Mouse (Mus musculus): ENCODE results near the gene Snx20.
"Not testable (repeated sequence)": the region's sequence is repeated elsewhere in the genome, so short reads cannot be mapped to it uniquely, and the experiment has no call there.

Gene Snx20

DNA sequence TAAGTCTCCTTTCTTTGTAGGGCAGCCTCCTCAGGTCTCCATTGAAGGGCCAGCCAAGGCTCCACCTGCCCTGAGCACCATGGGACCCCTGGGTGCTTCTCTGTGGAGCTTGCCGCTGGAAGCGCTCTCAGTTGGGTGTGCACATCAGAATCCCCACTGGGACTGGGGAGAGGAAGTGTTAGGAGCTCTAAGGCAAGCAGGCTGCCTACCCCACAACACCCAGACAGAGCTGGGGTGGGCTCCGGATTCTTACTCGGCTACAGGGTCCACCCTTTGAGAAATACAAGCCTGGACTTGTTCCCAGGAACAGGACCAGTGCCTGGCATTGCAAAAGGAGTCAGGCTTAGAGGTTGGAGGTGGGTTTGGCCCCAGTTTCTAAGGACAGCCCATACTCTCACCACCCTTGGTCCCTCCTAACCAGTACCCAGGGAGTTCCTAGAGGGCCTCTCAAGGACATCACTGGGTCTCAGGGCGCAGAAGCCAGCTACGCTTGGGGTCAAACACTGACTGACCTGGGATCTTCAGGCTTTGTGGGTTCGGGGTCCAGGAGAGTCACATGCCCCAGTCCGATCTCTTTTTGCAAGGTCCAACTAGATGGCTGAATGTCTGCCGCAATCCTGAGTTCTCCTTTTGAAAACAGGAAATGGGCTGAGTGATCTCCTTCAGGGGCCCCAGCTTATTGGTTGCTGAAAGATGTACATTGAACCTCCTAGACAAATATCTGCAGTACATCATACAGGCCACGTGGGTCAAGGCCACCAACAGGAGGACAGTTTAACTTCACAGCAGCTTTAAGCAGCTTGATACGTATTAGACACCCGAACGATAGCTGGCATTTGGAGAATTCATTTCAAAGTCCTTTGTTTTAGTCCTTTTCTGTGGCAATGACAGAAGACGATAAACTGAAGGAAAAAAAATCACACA, at the start of gene Snx20:
Snx20 (minus strand) TSS at position 655 of the 924 bp plus-strand sequence.
- no peak for DNase-seq

DNA sequence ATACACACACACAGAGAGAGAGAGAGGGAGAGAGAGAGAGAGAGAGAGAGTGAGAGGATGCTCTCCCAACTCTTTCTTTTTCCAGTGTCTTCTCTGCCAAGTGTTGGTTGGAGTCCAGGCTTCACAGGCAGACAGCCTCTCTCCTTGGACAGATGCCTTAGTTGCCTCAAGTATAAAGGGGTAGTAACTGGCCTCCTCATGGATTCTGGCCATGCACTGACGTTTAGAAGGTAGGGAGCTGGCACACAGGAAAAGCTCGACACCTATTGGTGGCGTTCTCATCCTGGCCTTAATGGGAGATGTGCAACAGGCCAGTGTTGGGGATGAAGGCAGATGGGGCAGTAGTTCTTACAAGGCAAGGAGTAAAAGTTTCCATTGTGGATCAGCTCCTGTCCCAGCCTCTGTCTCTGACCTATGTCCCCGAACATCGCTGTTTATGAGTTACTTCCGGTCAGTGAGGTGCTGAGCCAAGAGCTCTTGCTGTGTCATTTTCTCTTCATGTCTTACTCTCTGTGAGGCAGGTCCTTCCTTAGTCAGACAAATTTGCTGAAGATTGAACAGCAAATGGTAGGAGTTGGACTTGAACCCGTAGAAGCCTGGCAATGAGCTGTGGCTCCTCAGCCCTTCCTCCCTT, 47.8 kb upstream of the Snx20 start:
- no peak for DNase-seq

DNA sequence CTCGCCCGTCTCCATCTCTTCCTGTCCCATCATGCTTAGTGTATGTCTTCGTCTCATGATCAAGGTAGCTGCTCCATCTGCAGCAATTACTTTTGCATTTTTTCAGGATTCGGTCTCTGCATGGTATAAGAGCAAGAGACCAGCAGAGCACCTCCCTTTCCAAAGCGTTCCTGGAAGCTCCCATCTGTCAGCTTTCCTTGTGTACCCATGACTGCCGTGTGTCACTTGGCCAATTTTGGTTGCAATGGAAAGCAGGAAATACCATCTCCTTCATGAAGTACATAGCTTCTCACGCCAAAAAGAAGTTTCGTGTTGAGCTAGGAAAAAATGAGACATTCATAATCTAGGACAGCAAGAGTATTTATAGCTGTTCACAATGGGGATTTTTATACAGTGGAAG, 45.1 kb upstream of the Snx20 start:
- no peak for DNase-seq

DNA sequence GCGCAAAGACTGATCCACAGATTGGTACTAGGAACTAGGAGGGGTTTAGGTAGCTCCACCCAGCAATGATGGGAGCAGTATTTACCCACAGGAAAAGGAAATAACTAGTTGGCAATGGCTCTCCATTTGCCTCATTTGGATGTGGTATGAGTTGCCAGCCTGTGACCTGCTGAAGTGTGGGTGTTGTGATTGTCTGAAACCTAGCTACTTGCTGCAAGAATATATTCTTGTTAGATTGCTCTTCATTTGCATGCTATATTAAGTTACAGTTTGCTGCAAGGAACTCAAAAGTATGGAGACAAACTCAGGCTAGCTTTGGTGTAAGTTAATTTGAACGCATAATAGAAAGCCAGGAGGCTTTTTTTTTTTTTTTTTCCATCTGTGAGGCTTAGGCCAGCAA, 44.6 kb upstream of the Snx20 start:
- no peak for DNase-seq

DNA sequence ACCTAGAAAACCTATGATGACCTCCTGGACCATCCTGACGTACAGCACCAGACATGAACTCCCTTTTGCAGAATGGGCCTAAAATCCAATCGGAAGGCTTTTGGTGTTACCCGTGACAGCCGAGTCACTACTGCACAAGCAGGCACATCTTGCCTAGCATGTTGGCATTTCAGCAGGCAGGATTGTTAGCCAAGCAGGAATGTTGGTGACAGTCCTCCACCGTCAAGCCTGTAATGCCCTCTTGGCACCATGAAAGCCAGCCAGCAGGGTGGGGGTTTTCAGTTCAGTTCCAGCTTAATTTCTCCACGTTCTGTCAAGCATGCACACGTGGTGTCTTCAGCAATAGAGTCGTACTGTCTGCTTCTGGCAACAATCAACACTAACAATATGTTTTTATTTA, 41.1 kb upstream of the Snx20 start:
- no peak for DNase-seq

DNA sequence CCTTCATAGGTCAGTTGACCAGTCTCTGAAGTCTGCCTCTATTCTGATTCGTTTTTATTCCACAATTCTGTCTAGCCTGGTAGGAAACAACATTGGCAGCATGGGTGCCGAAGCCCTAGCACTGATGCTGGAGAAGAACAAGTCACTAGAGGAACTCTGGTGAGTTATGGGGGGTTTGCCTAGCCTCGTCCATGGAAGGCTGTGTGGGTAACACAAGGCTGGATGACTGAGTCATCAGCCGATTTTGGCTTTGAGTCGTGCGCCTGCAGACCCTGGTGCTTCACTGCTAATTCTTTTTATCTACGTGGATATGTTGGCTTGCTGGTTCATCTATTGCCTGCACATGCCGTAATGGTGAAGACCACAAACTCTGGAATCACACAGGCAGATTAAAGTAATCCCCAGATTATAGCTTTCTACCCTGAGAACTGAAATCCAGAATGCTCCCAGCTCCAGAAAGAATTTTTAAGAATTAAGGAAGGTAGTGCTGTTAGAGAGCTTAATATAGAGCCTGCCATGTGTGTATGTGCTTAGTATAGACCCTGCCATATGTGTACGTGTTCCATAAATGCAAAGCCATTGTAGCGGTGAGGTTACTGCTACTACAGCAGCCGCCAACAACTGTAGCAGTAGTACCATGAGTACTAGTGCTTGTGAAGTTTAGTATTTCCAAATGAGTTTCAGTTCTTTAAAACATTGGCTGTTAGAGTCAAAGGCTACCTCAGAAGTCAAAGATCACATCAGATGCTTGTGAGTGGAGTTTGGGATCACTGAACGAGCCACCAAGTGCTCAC, 39.6 kb upstream of the Snx20 start:
- no peak for DNase-seq

DNA sequence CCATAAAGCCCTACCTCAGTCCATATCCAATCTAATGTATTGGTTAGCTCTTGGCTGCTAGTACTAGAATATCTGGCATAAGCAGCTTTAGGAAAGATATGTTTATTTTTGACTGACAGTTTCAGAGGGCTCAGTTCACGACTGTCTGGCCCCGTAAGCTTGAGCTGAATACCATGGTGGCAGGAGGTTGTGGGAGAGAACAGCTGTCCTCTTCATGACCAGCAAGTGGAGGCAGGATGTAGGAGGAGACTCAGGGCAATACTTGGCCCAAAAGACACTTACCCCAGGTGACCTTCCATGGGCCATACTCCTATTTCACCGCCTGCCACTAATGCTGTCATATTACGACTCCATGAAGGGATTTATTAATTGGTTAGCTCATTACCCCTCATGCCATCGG, 37.9 kb upstream of the Snx20 start:
- DNase-seq, result no peak

DNA sequence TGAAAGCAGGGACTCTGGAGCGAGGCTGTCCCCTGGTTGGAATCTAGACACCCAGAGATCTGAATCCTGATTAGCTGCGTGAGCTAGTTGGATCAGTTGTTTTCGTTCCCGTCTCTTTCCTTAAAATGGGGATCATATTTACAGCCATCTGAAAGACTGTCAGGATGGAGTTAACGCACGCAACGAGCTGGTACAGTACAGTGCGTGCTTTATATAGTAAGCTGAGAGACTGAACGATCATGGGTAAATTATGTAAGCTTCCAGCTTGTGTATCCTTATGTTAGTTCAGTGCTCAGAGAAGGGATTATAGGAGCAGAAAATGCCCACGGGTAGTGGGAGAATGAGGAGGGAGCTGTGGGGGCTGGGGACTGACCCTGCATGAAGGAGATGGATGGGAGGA, 35.6 kb upstream of the Snx20 start:
- DNase-seq, result no peak

DNA sequence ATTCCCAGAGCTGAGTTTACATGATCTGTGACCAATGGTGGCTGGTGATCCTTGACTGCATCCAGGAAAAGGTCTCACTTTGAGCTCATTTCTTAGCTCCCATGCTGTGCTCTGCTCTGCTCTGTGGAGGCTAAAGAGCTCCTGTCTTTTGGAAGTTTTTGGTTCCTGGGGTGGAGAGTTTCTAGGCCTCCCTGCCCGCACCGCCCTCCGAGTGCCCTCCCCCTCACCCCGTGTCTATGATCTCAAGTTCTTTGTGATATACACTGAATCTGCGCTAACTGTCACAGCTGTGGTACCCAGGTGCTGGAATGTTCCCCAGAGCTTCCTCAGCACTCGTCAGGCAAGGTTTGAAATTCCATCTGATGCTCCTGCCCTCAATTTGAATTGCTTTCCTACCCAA, 34.9 kb upstream of the Snx20 start:
- no peak for DNase-seq

DNA sequence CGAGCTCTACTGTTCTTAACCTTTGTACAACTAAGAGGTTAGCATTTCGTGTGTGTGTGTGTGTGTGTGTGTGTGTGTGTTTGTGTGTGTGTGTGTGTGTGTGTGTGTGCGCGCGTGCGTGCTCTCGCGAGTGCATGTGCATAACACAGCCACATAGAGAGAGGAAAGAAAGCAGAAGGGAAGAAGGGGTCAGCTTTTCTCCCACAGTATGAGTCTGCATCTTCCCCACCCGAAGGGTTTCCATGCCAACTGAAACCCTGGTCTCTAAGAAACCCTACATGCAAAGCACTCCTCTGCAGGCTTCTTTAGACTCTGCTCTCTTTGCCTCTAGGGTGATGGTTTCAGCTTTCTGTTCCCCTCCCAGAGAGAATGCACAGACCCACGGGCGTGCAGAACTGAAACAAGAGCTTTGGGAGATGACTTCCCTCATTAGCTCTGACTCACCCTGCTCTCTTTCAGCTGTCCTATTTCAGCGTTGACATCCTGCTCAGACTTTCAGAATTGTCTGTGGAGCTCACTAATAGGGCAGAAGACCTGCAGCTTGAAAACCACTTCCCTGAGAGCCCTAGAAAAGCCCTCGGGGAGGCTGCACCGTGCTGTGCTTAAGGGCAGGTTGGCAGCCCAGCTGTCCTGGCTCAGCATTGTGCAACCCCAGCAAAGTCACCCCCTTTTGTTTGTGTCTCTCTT, 32.6 kb upstream of the Snx20 start:
- no peak for DNase-seq

DNA sequence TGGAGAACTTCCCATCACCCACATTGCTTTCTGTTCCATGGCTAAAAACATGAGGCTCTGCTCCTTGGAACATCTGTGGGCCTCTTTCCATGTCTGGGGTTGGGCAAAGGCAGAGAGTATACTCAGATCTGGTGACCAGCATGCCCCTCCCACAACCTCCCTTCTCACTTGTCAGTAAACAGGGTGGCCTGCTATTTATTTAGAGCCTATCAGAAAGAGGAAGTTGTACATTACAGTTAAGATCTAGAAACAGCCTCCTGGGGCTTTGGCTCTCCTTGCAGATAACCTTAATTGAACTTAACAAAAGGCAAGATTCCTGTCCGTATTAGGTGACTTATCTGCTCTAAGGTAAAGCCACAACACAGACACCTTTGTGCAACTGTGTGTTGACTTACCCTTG, 30.5 kb upstream of the Snx20 start:
- no peak for DNase-seq

DNA sequence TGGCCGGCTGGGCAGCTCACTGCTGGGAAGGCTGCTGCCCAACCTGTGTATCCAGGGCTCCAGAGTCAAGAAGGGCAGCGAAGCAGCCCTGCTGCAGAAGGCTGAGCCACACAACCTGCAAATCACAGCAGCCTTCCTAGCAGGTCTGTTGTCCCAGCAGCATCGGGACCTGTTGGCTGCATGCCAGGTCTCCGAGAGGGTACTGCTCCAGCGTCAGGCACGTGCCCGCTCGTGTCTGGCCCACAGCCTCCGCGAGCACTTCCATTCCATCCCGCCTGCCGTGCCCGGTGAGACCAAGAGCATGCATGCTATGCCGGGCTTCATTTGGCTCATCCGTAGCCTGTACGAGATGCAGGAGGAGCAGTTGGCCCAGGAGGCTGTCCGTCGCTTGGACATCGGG, 29.0 kb upstream of the Snx20 start:
- DNase-seq, result no peak

DNA sequence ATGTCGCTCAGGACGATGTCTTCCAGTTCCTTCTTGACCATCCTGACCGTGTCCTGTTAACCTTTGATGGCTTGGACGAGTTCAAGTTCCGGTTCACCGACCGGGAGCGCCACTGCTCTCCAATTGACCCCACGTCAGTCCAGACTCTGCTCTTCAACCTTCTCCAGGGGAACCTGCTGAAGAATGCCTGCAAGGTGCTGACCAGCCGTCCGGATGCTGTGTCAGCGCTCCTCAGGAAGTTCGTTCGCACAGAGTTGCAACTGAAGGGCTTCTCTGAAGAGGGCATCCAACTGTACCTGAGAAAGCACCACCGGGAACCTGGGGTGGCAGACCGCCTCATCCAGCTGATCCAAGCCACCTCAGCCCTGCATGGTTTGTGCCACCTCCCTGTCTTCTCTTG, 28.2 kb upstream of the Snx20 start:
- DNase-seq, result no peak

DNA sequence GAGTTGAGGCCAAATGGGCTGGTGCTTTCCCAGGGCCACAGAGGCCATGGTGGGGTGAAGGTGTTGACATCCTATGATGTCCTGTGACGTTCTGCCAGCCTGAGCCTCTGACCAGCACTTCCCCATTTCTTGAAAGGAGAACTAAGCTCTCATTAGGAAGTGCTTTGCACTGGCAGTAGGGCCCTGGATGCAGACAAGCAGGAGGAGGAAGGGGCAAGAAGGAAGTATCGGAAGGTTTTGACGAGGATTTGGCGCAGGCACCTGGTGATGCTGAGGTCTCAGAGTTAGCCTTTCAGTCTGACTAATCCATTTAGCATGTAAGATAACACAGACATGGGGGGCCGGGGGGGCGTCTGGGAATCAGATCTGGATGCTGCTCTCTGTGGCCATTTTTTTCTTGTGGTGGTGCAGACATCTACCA, 26.5 kb upstream of the Snx20 start:
- no peak for DNase-seq

DNA sequence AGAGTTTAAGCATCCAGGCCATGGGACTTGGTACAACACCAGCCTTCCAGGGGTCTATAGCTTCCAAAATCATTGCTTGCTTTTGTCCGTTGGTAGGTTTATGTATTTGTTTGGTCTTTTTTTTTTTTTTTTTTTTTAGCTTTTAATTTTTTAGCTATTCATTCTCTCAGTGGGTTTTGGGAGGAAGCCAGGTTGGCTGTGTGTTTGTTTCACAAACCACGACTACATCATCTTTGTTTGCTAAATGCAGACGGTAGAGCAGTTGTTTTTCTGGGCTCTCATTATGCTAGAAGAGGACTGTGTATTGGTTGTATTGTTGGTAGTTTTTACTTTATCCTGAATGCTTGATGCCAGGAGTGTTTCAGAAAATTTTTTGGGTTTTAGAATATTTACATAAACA, 23.9 kb upstream of the Snx20 start:
- DNase-seq, result no peak

DNA sequence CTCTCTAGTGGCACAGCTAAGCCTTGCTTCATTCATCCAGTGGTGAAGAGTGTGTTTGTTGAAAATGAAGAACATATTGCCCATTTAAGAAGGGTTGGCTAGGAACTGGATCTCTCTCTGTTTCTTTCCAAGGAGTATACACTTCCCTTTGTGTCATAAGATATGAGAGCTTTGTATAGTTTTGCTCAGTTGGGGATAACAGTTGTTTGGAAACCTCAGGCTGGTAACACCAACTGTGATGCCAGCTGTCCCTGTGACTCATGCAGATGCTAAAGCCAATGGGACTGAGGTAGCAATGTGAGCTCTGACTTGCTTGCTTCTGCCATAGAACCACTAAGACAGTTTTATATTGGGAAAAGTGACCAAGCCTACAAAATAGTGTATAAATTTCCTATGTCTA, 19.4 kb upstream of the Snx20 start:
- DNase-seq, result no peak

DNA sequence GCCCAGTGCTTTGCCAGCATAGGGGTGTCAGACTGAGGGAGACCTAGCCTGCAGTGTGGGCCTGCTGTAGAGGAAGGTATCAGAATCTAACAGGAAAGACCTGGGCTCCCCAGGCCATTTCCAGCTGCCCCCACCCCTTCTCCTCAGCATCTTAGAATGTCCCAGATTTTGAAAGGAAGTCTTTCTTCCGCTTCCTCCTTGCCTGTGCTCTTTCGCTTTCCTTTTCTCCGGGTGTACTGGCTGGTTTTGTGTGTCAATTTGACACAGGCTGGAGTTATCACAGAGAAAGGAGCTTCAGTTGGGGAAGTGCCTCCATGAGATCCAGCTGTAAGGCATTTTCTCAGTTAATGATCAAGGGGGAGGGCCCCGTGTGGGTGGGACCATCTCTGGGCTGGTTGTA, 15.2 kb upstream of the Snx20 start:
- not testable (repeated sequence) for DNase-seq

DNA sequence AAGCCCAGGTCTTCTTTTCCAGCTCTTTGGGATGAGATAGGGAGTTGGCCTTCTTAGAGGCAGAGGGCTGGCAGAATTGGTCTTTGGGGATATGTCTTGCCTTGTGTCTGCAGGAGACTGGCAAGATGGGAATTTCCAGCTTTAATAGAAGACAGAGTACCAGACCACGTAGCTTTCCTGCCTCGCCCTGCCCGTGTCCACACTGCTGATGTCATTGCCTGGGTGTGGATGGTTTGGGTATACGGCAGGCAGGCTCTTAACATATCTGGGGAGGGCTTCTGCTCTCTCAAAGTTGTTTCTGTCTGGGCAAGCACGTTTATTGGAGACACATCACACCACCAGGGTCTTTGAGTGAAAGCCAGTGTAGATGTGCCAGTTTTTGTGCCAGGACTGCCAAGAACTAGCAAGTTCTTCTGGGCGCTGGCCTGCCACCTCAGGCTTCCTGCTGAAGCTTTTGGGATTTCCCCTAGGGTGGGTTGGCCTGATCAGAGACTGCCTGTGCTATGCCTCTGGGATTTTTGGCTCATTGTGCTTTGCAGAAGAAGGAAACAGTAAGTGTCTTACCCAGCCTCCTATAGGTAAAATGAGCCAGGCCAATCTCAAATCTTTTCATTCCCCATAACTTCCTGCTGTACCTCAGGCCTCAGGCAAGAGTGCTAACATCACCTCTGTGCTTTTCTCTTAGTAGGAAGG, 14.2 kb upstream of the Snx20 start:
- no peak for DNase-seq

DNA sequence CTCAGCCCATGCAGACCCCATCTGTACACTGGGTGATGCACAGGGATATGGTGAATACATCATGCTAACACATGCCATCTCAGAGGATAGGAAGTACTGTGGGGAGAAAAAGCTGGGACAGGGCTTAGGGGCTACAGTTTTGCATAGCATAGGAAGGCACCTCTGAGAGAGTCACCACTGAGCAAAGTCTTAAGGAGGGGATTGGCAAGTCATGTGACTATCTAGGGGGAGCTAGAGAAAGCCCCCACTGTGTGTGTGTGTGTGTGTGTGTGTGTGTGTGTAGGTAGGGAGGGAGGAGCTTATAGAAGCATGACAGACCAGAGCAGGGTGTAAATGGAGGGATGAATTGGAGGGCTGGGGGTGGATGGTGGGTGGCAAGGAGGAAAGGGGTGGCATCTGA, 12.4 kb upstream of the Snx20 start:
- no peak for DNase-seq

DNA sequence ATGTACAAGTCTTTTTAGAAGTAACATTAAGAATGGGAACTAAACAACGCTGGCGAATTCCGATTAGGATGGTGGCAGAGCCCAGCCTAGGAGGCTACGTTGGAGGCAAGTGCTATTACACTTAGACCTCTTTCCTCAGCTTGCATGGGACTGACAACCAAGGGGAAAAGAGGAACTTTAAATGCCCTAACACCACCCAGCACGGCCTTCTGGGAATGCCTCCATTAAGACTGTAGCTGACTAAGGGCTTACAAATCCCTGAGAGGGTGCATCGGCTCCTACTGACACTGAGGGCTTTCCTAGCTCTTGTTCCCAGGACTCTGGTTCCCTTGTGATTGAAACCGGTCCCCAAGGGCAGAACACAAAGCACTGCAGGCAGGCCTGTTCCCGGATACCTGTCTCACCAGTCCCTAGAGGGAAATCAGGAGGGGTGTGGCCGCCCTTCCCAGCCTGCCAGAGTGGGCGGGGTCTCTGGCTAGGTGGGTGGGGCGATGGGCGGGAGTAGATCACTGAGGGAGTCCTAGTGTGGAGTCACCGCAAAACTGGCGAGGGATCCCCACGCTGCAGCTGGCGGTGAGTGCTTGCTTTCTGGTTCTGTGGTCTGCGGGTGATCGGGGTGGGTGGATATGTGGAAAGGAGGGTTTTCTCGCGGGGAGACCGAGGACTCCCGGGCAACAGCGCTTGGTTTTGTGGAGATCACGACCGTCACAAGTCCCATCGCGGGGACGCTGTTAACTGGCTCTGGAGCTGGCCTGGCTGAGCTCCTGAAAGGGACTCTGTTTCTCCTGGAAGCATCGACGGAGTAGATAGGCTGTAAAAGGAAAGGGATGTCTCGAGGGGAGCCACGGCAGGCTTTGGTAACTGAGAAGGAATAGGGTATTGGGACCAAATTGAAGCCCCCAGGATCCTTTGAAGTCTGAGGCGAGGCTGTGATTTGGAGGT, 11.2 kb upstream of the Snx20 start, which contains the start of gene Nod2:
Nod2 (plus strand) TSS at position 479 of the 942 bp plus-strand sequence.
- peak; percentile 31 for DNase-seq
